Mouse (Mus musculus) spleen, postnatal 36 days (tissue): ENCODE data around the gene Gpx7.
A peak's percentile ranks its signal among the peaks of the same experiment; 100 is the strongest.
"Not testable (repeated sequence)": the region's sequence is repeated elsewhere in the genome, so short reads cannot be mapped to it uniquely, and the experiment has no call there.

Source experiments
- DNase-seq, 2 experiments: peaks; one replicate each; pipeline ENCODE4 v3.0.0; 2022; ENCODE audit warnings: low spot score in 2 of 2, mixed read lengths in 1 of 2

Gene Gpx7

GRCm38 (mm10) chr4:108391124-108391523 lies 15.6 kb downstream of the Gpx7 start:
- DNase-seq: no peak

DNA sequence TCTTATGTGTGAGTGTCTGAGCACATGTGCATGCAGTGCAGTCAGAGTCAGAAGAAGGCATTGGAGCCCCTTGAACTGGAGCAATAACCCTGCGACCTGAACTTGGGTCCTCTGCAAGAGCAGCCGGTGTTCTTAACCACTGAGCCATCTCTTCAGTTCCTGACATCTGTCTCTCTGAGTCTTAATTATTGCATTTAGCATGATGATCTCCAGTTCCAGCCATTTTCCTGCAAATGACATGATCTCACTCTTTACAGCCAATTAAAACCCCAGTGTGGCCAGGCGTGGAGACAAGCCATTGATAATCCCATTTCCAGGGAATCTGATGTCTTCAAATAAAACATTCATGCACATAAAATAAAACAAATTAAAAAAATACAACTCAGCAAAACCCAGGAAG lies 18.0 kb downstream of the Gpx7 start:
- no peak for DNase-seq

DNA sequence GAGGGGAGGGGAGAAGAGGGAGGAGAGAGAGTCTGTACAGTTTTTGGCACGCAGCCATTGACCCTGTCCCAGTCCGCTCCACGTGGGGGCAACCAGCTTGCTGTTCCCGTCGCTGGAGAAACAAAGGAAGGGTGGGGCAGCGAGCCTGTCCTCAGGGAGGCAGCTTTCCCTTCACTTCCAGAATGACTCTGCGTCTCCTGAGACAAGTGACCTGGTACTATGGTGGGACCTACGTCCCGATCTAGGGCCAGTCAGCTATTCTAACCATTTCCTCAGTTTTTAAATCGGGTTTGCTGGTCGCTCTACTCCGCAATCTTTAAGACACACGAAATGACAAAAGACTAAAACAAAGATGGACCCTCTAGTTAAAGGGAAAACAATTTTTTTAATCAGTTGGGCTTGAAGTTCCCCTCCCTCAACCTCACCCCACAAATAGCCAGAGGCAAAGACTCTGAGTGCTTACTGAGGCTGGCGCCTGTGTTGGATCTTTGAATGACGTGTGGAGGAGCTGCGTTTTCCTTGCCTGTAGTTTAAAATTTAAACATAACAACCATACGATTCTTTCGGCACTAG lies 19.0 kb downstream of the Gpx7 start:
- DNase-seq: no peak

GRCm38 (mm10) chr4:108387106-108387505 lies 19.7 kb downstream of the Gpx7 start:
- DNase-seq: no peak

GRCm38 (mm10) chr4:108386087-108386486 lies 20.7 kb downstream of the Gpx7 start:
- no peak for DNase-seq

DNA sequence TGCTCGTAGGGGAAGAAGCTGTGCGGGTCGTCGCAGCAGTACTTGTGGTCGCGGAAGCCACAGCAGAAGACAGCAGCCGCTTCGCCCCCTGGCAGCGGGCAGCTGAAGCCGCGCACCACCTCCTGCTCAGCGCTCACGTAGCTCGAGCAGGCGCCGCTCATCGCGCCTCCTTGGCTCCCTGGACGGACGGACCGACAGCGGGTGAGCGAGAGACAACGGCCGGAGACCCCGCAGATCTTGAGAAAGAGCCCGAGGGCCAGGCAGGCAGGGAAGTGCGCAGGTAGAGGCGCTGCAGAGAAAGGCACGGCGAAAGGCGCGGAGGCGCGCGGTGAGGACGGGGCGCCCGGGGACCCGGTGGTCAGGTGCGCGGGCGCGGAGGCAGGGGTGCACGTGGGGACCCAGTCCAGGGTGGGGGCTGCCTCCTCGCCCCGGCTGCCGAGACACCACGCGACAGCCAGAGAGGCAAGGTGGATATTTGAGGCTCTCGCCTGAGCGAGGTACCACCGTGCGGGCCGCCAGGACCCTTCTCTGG lies 23.5 kb downstream of the Gpx7 start, which contains the start of gene Shisal2a:
Gene Shisal2a (minus strand): TSS at position 167 of the 532 bp plus-strand sequence.
- no peak for DNase-seq

DNA sequence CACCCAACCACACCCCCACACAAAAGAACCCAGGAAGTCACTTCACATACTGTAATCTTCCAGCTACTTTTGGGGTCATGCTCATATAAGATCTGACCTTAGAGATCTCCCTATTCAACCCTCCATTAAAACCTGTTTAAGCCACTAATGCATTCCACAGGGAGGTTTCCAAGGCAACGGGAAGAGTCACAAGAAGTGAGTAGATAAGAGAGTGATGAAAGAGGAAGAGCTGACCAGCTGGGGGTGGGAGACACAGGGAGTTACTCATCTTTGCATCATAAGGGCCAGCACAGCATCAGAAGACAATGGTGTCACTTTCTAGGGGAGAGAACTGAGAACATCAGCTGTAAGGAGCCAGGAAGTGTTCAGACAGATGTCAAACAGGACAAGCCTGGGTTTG lies 26.6 kb downstream of the Gpx7 start:
- DNase-seq: no peak

DNA sequence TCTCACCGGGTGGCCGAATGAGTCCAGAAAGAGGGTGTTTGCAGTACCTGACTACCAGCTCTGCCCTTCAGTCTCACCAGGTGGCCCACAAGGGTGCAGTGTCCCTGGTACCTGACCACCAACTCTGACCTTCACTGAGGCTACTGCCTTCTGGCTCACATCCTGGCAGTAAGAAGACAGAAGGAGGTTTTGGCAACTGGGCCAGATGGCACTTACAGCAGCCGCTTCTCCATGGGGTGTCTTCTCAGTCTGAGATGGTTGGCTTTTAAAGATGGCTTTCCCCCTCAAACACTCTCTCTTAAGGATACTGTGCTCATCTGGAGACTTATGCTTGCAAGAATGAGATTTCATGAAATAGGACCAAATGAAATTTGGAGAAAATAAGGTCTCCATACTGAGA lies 27.3 kb downstream of the Gpx7 start:
- DNase-seq: no peak

DNA sequence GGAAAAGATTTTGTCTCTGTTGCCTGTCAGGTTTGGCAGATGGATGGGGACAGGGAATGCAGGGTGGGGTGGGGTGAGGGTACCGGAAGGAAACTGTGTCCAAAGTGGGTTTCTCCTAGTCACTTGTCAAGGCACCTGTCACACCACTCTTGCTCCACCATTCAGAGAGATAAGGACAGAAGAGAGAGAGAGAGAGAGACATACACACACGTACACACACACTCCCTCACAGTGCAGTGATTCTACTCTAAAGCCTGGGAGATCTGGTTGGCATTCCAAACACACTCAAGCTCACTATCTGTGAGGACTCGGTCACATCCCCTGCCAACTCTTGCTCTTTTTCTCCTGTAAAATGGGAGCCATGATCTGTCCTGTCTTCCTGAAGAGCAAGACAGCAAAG lies 34.6 kb downstream of the Gpx7 start:
- DNase-seq: no peak

DNA sequence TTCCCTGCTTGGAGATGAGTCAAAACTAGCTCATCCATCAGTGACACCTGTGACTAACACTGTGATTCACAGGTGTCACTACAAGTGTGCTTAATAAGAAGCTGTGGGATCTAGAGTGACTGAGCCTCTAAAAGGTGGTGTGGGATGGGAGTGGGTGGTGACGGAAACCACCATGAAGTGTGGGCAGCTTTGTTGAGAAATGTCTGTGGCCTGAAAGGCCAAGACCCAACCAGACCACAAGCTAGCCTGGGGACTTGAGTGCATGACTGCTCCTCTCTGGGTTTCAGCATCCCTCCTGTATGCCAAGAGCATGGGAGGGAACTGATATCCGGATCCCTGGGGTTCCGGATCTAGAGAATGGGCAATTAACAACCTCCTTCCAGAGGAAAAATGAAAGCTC lies 35.3 kb downstream of the Gpx7 start:
- no peak for DNase-seq

DNA sequence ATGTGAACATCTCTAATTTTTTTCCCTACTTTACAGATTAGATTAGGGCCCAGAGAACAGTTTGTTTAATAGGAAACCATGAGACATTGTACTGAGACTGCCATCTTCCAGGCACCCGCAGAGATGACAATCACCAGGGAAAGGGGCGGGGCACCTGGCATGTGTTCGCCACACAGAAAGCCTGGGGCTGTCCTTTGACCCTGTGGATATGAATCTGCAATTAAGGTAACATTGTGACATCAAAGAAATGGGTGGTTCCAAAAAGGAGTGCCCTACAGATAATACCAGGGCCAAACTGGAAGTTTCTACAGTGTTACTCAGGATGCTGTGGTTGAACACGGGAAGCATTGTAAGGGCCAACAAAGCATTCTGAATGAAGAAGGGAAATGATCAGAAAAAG lies 36.4 kb downstream of the Gpx7 start:
- no peak for DNase-seq

DNA sequence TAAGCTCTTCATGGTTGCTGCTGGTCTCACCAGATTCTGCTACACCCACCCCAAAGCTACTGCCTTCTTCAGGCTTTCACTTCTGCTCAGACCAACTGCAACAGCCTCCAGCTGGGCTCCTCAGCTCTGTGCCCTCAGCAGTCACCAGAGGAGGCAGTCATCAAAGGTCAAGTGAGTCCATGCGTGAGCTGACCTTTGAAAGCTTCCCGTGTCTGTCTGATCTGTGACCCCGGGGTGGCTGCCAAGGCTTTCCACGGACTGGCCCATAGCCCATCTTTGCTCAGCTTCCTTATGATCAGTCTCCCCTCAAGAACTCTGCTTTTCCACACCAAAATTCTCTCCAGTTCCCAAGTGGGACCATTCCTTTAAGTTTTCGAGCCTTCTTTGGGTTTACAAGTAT lies 37.5 kb downstream of the Gpx7 start:
- DNase-seq: peak; percentile 24 to 27

DNA sequence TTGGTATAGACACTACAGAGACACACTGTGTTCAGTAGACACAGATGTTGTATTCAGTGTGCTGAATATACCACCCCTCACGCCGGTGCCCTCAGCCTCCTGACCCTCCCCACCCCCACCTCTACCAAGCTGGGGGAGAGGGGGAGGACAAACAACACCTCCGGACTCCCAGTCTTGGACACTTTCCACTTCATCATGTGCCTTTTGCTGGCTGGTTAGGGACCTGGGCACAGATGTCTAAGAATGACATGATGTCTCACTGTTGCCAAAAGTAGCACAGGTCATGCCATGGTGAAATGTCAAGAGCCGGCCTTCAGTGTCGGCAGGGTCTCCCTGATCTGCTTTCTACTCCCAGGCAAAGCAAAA lies 42.7 kb downstream of the Gpx7 start:
- DNase-seq: no peak

DNA sequence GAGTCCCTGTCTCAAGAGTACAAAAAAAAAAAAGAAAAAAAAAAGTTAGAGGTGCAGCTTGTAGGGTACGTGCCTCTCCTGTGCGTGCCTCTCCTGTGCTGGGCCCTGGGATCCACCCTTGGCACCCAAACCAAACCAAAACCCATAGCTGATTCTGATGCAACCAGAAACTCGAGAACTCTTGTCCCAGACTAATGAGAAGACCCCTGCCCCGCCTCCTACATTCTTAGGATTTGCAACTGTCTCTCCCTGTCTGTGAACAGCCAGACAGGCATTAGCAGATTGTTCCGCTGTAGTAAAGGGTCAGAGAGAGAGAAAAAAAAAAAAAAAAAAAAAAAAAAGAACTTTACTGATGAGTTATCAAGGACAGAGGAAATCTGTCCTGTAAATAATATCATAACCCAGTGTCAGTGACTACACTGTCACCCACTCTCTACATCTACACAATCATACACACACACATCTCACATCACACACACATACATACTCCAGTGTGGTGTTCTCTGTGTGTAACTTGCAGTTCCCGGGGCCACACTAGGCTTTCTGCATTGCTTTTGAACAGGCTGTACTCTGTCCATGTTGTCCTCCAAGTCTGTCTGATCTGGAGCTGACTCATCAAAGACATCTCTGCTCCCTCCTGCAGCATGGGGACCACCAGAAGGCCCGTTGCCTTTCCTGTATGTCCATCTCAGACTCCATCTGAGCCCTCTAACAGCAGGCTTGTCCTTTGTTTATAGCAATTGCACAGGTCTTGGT lies 43.2 kb downstream of the Gpx7 start:
- no peak for DNase-seq

GRCm38 (mm10) chr4:108362321-108363261 lies 44.2 kb downstream of the Gpx7 start:
- DNase-seq: no peak

DNA sequence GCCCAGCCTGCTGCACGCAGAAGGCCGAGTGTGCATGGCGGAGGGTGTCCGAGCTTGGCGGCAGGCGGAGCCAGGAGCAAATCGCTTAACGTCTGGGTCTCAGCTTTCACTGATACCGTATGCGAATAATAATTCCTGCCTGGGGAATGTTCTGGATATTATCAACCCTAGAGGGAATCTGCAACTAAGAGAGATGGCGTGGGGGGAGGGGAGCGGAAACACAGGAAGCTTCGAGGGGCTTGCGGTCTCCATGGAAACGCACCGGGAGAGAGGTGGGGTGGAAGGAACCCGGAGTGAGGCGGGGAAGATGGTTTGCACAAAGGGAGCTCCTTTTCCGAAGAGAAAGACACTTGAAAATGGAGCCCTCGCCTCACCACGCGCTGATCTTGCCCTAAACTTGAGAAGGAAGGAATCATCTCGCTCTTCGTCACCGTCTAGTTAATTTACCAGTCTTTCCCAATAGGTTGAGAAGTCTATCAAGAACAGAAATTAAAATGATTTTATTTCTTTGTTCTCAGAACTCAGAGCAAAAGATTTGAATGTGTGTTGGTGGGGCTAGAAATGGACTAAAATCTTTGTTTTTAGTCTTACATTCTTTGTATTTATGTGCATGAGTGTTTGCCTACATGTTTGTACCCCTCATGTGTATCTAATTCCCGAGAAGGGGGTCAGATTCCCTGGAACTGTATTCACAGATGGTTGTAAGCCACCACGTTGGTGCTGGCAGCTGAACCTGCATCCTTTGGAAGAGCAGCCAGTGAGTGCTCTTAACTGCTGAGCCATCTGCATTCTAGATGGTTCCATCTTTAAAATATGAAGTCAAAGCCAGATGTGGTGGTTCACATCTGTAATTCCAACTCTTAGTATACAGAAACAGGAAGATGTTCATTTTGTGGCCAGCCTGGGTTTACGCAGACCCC lies 46.4 kb downstream of the Gpx7 start:
- no peak for DNase-seq

DNA sequence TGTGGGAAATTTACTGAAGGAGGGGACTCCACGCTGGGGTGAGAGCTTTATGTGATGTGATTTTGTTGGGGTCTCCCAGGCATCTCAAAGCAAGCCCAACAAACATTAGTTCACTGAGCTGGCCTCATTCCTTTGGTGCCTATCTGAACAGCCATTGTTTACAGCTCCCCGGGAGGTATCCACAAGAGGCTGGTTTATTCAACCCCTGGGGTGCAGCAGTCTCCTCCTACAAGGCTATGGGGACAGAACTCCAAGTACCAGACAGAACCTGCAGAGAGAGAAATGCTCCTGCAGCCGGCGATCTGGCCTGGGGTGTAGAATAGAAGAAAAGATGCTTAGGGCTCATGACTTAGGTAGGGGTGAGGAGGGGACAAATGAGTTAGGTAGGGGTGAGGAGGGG lies 48.3 kb downstream of the Gpx7 start:
- DNase-seq: no peak

GRCm38 (mm10) chr4:108357458-108357857 lies 49.3 kb downstream of the Gpx7 start:
- DNase-seq: no peak

DNA sequence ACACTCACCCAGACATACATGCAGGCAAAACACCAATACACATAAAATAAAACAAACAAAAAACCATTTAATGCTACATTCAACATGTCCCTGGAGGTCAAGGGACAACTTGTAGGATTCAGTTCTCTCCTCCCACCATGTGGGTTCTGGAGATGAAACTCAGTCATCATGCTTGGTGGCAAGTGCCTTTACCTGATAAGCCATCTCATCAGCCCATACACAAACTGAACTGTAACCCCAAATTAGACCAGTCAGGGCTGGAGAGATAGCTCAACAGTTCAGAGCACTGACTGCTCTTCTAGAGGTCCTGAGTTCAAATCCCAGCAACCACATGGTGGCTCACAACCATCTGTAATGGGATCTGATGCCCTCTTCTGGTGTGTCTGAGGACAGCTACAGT lies 53.2 kb downstream of the Gpx7 start:
- not testable (repeated sequence) for DNase-seq

DNA sequence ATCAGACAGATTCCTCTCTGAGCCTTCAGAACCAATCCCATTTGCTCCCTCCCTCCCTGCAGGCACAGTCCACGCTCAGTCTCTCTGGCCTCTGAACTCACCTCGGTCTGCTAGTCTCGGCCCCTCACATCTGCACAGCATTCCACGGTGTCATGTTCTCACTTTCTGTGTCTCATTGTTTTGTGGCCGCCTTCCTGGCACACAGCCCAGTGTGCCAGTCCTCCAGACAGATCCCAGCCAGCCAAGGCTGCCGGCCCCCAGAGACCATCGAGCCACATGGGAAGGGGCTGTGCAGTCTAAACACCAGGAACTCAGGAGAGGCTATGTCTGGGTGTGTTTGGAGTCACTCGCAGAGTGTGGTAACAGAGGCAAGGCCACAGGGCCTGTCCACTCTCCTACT lies 55.9 kb downstream of the Gpx7 start:
- no peak for DNase-seq
